Mouse (Mus musculus) kidney, adult 9 months (tissue): Measurements from ENCODE around the gene Cyld.

Experiments used
- DNase-seq: peaks from one replicate; pipeline ENCODE4 v3.0.0; 2022

Cyld gene

GRCm38 (mm10) chr8:88793746-88794614 lies 97.2 kb downstream of the Cyld start:
- DNase-seq = no peak

- no peak for DNase-seq
Observed at GRCm38 (mm10) chr8:88794615-88794907, 97.7 kb downstream of the Cyld start.

- no peak for DNase-seq
Observed at GRCm38 (mm10) chr8:88795896-88796295, 99.1 kb downstream of the Cyld start.

GRCm38 (mm10) chr8:88796651-88797050 lies 99.8 kb downstream of the Cyld start:
- DNase-seq = no peak
